Mouse (Mus musculus) stomach, embryonic 15.5 days (tissue): ENCODE measurements around the gene Ddx39b. TPM values are rescaled to one million over a fixed set of nuclear protein-coding genes. Genes with fewer than 3 reads are reported as not detected.

Experiments
- ATAC-seq: fragments of 200-750 bp; cut with Nextera tagmentation; 2 replicates; pipeline ENCODE4 v1.8.0; 2017; ENCODE audit warnings: low read depth, moderate number of reproducible peaks, moderate TSS enrichment; ENCODE audit not compliant: insufficient read depth, low FRiP score
- H3K27ac ChIP-seq: fragments of 300-500 bp; sonication (generic); 2 replicates; pipeline ENCODE4 v1.5.1; 2015; ENCODE audit warnings: mild to moderate bottlenecking, inconsistent platforms
- H3K27me3 ChIP-seq: fragments of 300-500 bp; sonication (generic); replicated peaks from 2 replicates; pipeline ENCODE4 v1.6.1; 2015; ENCODE audit warnings: inconsistent platforms
- H3K36me3 ChIP-seq: fragments of 300-500 bp; sonication (generic); 2 replicates; pipeline ENCODE4 v1.6.1; 2015; ENCODE audit warnings: inconsistent platforms
- H3K4me1 ChIP-seq: fragments of 300-500 bp; sonication (generic); 2 replicates; pipeline ENCODE4 v1.6.1; 2015; ENCODE audit warnings: inconsistent platforms
- H3K4me2 ChIP-seq: fragments of 300-500 bp; sonication (generic); 2 replicates; pipeline ENCODE4 v1.6.1; 2015; ENCODE audit warnings: mild to moderate bottlenecking, inconsistent platforms
- H3K4me3 ChIP-seq: fragments of 300-500 bp; sonication (generic); replicated peaks from 2 replicates; pipeline ENCODE4 v1.5.1; 2015; ENCODE audit warnings: inconsistent platforms
- H3K9ac ChIP-seq: fragments of 300-500 bp; sonication (generic); 2 replicates; pipeline ENCODE4 v1.6.1; 2015; ENCODE audit warnings: inconsistent platforms
- H3K9me3 ChIP-seq: fragments of 300-500 bp; sonication (generic); 2 replicates; pipeline ENCODE4 v1.6.1; 2016; ENCODE audit warnings: inconsistent platforms
- WGBS: fragments of 180-500 bp; shearing (Covaris S2); methylation state at CpG from one replicate; pipeline ENCODE4 v1.1.7; 2015; 5-methylcytosine and 5-hydroxymethylcytosine counted together
- polyA plus RNA-seq: library from polyadenylated mRNA; unstranded; fragments of >200 nt; fragmentation: Nextera tagmentation; extraction: Ambion mirVana; gene quantifications from 2 replicates; pipeline ENCODE4 v1.2.1, GENCODE M21; 2015

Ddx39b gene
- 361 and 392 TPM in 2 replicates for polyA plus RNA-seq

DNA sequence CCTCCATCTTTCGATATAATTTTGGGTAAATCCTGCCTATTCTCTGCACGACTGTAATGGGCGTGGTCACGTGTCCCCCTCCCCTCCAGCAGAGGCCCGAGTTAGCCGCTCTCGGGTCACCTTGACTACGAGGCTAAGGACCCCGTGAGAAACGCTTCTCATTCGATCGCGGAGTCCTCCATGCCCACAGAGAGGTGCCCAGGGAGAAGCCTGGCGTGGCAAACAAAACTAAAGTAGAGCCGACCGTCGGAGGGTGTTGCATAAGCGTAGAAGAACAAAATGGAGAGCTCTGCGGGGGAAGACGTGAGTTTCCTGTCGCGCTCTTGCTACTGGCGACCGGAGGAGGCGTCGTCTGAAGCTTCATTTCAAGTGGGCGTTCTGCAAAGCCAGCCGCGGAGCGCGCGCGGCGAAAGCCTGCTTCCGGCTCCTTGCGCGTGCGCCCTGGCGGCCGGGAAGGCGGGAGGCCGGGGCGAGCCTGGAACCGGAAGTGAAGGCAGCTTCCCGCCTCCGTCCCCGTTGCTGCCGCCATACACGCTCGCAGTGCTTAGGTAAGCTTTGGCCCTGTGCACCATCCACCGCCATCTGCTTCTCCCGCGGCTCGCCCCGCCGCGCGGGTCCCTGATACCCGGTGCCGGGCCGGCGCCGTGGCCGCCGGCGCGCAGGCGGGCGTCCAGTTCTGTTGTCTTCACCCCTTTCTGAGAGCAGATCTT is at the start of gene Ddx39b:
Ddx39b (plus strand) TSS at position 442 of the 710 bp plus-strand sequence.
- WGBS: under 1% methylated on average over 69 of the region's 69 CpGs
- Histone ChIP-seq H3K27me3 (no peaks in the 10 kb centered on the region), H3K27ac (peak within 1 kb of the TSS; percentile 99), H3K4me3 (peak within 1 kb of the TSS; percentile 70), H3K4me2 (peak within 1 kb of the TSS; percentile 81), H3K36me3 (peaks cover 24% of the 10 kb centered on the region), H3K9me3 (no peaks in the 10 kb centered on the region), H3K9ac (peak within 1 kb of the TSS; percentile 93), H3K4me1 (peaks cover 38% of the 10 kb centered on the region)
- peak; percentile 87 for ATAC-seq

DNA sequence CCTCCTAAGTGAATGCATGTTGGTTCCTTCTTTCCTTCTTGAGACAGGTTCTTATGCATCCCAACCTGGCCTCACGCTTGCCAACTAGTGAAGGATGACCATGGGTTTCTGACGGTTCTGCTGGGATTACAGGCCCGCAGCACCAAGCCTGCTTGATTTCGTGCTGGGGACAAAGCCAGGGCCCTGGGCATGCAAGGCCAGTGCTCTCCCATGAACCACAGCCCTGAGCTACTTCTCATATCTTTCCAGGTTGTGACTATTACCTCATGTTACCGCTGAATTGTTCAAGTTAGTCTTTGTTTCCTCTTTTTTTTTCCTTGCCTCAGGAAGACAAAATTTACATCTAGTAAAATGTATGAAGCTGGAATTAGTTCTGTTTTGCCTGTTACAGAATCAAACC is 48.6 kb upstream of the Ddx39b start:
- no peaks in the 10 kb centered on the region for H3K36me3 ChIP-seq
- no peaks in the 10 kb centered on the region for H3K9me3 ChIP-seq
- WGBS: 86% methylated on average over 5 of the region's 5 CpGs
- H3K4me2 ChIP-seq: no peak overlapping the region
- peaks cover 15% of the 10 kb centered on the region; the same call in 1 of the 2 replicates for H3K4me1 ChIP-seq
- no peak overlapping the region for H3K4me3 ChIP-seq
- no peak for ATAC-seq
- H3K9ac ChIP-seq: no peak overlapping the region
- no peak overlapping the region; the same call in 1 of the 2 replicates for H3K27ac ChIP-seq
- peaks cover 11% of the 10 kb centered on the region for H3K27me3 ChIP-seq

DNA sequence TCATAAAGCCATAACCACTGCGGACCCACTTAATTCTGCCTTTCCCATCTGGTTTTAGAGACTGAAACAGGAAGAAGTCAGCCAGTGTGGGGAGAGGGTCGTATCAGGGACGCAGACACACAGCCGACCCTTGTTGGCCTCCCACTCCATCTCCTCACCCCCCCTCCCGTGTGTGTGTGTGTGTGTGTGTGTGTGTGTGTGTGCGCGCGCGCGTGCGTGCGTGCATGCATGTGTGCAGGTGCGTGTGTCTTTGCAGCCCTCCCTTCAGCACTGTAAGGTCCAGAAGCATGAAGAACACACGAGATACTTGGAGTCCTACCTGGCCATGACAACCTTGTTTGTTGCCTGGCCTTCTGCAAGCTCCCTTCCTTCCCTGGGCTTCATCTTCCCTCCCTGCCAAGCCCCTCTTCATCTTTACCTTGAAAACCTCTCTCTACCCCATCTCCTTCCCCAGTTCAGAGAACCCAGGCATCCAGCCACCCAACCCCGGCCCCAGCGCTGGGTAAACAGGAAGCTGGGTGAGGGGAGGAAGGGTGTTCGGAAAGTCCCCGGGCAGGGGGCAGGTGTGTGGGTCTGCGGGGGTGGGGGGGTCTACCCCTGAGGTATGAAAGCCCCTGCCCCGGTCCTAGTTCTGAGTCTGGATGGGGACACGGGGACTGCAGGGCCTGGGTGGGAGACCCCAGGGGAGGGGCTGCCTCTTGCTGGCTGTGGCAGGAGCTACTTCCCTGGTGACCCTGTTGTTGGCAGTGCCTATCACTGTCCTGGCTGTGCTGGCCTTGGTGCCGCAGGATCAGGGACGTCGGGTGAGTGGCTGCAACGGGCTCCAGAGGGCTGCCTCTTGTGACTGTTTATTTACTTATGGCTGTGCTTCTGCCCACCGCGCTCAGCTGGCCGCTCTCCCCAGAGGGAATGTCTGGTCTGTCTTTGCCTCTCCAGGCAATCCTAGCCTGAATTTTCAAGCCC is 47.4 kb upstream of the Ddx39b start, which contains the start of gene Ltb:
Ltb (plus strand) TSS at position 559 of the 963 bp plus-strand sequence.
- Histone ChIP-seq H3K4me2 (peak within 1 kb of the TSS; percentile 93), H3K36me3 (no peaks in the 10 kb centered on the region), H3K9ac (no peak within 1 kb of the TSS), H3K9me3 (no peaks in the 10 kb centered on the region), H3K4me1 (peaks cover 15% of the 10 kb centered on the region; the same call in 1 of the 2 replicates), H3K27me3 (peaks cover 15% of the 10 kb centered on the region), H3K4me3 (peak within 1 kb of the TSS; percentile 47), H3K27ac (no peak within 1 kb of the TSS)
- no peak for ATAC-seq
- WGBS: 54% methylated on average over 28 of the region's 28 CpGs

DNA sequence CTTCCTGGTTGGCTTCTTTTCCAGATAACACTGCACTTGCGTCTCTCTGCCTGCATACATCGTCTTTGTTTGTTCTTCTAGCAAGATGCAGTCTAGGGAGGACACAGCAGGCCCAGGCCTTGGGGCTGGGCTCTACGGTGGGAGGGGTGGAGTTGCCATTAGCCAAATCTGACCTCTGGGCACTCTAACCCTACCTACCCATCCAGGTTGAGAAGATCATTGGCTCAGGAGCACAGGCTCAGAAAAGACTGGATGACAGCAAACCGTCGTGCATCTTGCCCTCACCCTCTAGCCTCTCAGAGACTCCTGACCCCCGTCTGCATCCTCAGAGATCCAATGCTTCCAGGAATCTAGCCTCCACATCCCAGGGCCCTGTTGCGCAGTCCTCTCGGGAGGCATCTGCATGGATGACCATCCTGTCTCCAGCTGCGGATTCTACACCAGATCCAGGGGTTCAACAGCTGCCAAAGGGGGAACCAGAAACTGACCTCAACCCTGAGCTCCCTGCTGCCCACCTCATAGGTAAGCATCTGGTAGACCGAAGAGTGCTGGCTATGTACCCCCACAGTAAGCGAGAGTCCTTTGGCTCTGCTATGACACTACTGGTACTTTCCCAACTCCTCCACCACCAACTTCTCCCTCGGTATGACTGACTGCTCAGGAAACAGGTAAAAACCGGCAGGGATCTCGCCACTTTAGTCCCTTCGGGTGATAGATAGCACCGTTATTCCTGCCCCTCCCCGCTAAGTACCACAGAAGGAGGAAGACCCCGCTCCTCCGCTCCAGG is 46.5 kb upstream of the Ddx39b start:
- no peak overlapping the region for H3K9ac ChIP-seq
- peaks cover 15% of the 10 kb centered on the region; the same call in 1 of the 2 replicates for H3K4me1 ChIP-seq
- peak overlapping the region; percentile 93 for H3K4me2 ChIP-seq
- 38% methylated on average over 19 of the region's 19 CpGs for WGBS
- no peaks in the 10 kb centered on the region for H3K9me3 ChIP-seq
- no peaks in the 10 kb centered on the region for H3K36me3 ChIP-seq
- H3K27me3 ChIP-seq: peaks cover 15% of the 10 kb centered on the region
- H3K27ac ChIP-seq: no peak overlapping the region
- no peak for ATAC-seq
- peak overlapping the region; percentile 47 for H3K4me3 ChIP-seq

DNA sequence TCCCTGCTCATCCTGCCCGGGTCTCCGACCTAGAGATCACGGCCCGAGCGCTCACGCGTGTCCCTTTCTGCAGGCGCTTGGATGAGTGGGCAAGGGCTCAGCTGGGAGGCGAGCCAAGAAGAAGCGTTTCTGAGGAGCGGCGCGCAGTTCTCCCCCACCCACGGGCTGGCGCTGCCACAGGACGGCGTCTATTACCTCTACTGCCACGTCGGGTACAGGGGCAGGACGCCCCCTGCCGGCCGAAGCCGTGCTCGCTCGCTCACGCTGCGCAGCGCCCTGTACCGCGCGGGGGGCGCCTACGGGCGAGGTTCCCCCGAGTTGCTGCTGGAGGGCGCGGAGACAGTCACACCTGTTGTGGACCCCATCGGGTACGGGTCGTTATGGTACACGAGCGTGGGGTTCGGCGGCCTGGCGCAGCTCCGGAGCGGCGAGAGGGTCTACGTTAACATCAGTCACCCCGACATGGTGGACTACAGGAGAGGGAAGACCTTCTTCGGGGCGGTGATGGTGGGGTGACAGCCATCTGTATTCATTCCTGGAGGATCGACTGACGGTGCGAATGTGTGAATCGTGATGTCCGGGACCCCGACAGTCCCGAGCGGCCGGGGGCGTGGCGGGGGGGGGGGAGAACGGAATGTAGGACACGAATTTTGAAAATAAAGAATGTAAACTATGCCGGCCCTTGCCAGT is 45.8 kb upstream of the Ddx39b start:
- peak; percentile 73 for ATAC-seq
- Histone ChIP-seq H3K27ac (no peak overlapping the region), H3K27me3 (peaks cover 15% of the 10 kb centered on the region), H3K9ac (peak overlapping the region; percentile 35), H3K4me1 (peaks cover 15% of the 10 kb centered on the region; the same call in 1 of the 2 replicates), H3K4me3 (peak overlapping the region; percentile 47), H3K9me3 (no peaks in the 10 kb centered on the region), H3K4me2 (peak overlapping the region; percentile 93), H3K36me3 (no peaks in the 10 kb centered on the region)
- WGBS: 2% methylated on average over 63 of the region's 66 CpGs

DNA sequence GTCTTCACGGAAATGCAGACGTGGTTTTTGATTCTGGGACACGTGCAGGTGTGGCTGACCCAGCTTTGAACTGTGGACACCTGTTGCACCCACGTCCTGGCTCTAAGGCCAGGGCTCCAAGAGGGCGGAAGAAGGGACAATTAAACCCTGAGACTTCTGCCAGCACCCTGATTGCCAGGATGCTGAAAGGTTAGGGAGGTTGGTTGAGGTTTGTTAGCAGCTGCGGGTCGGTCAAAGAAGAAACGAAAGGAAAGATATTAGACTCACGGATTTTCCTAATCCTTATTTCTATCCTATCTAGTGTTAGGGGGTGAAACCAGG is 45.3 kb upstream of the Ddx39b start:
- no peaks in the 10 kb centered on the region for H3K36me3 ChIP-seq
- no peak for ATAC-seq
- H3K4me2 ChIP-seq: peak overlapping the region; percentile 93
- H3K9ac ChIP-seq: no peak overlapping the region
- no peak overlapping the region for H3K27ac ChIP-seq
- H3K27me3 ChIP-seq: peaks cover 16% of the 10 kb centered on the region
- H3K4me3 ChIP-seq: peak overlapping the region; percentile 47
- no peaks in the 10 kb centered on the region for H3K9me3 ChIP-seq
- peaks cover 15% of the 10 kb centered on the region; the same call in 1 of the 2 replicates for H3K4me1 ChIP-seq
- WGBS: 31% methylated on average over 9 of the region's 9 CpGs

DNA sequence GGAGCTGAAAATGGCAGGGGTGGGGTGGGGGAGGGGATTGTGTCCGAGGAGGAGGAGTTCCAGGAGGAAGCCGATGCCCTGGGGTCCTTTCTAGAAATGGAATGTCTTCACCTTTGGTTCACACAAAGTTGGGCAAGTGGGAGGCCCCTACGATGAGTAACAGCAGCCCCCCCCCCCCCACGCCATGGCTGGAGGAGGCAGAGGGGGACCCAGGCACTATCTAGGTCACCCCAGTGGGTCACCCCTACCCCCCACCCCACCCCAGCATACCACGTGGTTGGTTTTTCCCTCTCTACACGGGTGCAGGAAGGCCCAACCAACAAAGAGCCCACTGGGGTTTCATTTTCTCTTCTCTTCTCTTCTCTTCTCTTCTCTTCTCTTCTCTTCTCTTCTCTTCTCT is 44.4 kb upstream of the Ddx39b start:
- no peak for ATAC-seq
- H3K27ac ChIP-seq: no peak overlapping the region
- peaks cover 24% of the 10 kb centered on the region for H3K27me3 ChIP-seq
- no peak overlapping the region for H3K4me2 ChIP-seq
- H3K9ac ChIP-seq: no peak overlapping the region
- H3K4me3 ChIP-seq: no peak overlapping the region
- no peaks in the 10 kb centered on the region for H3K9me3 ChIP-seq
- 17% methylated on average over 6 of the region's 6 CpGs for WGBS
- H3K36me3 ChIP-seq: no peaks in the 10 kb centered on the region
- peaks cover 18% of the 10 kb centered on the region; the same call in 1 of the 2 replicates for H3K4me1 ChIP-seq

DNA sequence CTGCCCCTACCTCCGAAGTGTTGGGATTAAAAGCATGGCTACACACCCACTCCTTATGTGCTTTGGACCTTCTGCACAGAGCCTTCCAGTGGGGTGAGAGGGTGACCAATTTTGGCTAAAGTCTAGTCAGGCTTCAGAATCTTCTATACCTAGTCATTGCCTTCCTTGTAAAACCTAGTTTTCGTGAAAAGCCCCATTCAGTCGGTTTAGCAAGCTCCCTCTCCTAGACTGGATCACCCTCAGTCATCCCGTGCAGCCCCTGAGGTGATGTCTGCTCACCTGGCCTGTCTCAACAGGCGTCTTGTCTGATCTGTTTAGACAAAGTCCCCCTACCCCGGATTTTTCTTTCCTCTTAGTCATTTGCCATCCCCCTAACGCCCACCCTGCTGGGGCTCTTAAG is 43.5 kb upstream of the Ddx39b start:
- peaks cover 24% of the 10 kb centered on the region for H3K27me3 ChIP-seq
- no peak for ATAC-seq
- 57% methylated on average over 7 of the region's 7 CpGs for WGBS

DNA sequence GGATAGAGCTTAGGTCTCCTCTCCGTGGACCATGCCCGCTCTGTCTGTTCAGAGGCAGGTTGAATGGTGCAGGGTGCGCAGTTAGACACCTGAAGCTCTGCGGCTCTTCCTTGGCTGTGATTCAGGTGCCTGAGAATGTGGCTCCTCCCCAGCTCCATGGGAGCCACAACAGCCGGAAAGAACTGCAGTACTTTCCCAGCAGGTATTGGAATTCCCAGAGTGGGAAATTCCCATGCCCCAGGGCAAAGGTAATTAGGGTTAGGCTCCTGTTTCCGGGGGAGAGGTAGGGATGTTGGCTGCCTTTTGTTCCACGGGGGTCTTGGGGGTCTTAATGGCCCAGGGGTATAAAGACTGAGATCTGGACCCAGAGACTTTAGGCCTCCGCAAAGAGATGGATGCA is 42.6 kb upstream of the Ddx39b start:
- Histone ChIP-seq H3K4me2 (no peak overlapping the region), H3K27ac (no peak overlapping the region), H3K4me3 (no peak overlapping the region), H3K36me3 (no peaks in the 10 kb centered on the region), H3K27me3 (peaks cover 24% of the 10 kb centered on the region), H3K9ac (no peak overlapping the region), H3K4me1 (peaks cover 18% of the 10 kb centered on the region; the same call in 1 of the 2 replicates), H3K9me3 (no peaks in the 10 kb centered on the region)
- ATAC-seq: no peak
- 31% methylated on average over 8 of the region's 8 CpGs for WGBS

More for the DNA sequence above, 43.5 kb upstream of the Ddx39b start:
- no peak overlapping the region for H3K4me3 ChIP-seq
- H3K36me3 ChIP-seq: no peaks in the 10 kb centered on the region
- H3K27ac ChIP-seq: no peak overlapping the region
- peaks cover 18% of the 10 kb centered on the region; the same call in 1 of the 2 replicates for H3K4me1 ChIP-seq
- H3K9ac ChIP-seq: no peak overlapping the region
- no peak overlapping the region for H3K4me2 ChIP-seq
- H3K9me3 ChIP-seq: no peaks in the 10 kb centered on the region

DNA sequence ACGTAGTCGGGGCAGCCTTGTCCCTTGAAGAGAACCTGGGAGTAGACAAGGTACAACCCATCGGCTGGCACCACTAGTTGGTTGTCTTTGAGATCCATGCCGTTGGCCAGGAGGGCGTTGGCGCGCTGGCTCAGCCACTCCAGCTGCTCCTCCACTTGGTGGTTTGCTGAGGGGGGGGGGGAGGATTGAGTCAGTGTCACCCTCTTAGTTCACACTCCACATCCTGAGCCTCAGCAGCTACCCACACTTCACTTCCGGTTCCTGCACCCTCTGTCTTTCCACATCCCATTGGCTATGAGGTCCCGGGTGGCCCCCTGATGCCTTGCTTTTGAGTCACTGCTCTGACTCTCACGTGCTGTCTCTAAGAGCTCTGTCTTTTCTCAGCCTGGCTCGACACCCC is 41.1 kb upstream of the Ddx39b start:
- no peaks in the 10 kb centered on the region for H3K36me3 ChIP-seq
- WGBS: 72% methylated on average over 11 of the region's 11 CpGs
- H3K4me2 ChIP-seq: no peak overlapping the region
- peaks cover 14% of the 10 kb centered on the region; the same call in 1 of the 2 replicates for H3K4me1 ChIP-seq
- H3K27me3 ChIP-seq: peaks cover 21% of the 10 kb centered on the region
- no peak overlapping the region for H3K4me3 ChIP-seq
- no peak for ATAC-seq
- no peak overlapping the region for H3K9ac ChIP-seq
- no peak overlapping the region for H3K27ac ChIP-seq
- H3K9me3 ChIP-seq: no peaks in the 10 kb centered on the region

DNA sequence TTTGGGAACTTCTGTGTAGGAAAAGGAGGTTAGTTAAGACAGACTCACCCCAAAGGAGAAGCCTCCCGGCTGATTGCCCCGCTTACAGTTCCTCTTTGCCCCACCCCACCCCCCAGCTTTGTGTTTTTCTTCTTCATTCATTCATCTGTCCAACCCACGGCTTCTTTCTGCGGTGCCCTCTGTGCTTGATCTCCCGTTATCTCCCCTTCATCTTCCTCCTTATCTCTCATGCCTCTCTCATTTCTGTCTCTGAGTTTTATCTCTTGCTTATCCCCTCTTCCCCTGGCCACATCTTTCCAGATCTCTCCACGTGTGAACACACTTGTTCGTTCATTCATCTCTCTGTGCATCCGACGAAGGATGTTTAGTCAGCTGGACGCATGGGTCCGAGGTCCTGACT is 40.4 kb upstream of the Ddx39b start:
- ATAC-seq: no peak
- H3K4me1 ChIP-seq: 0 out of 2 replicates have a peak, but pooled peaks cover 9% of the 10 kb centered on the region
- H3K9me3 ChIP-seq: no peaks in the 10 kb centered on the region
- H3K9ac ChIP-seq: no peak overlapping the region
- no peaks in the 10 kb centered on the region for H3K36me3 ChIP-seq
- 60% methylated on average over 11 of the region's 11 CpGs for WGBS
- no peak overlapping the region for H3K27ac ChIP-seq
- H3K4me2 ChIP-seq: no peak overlapping the region
- H3K4me3 ChIP-seq: peak overlapping the region; percentile 8; the same call in 1 of the 2 replicates
- peaks cover 16% of the 10 kb centered on the region for H3K27me3 ChIP-seq
